Mouse (Mus musculus) common myeloid progenitor, adult 5-6 weeks (primary cell): Measurements from ENCODE around the gene Ccdc27. TPM values are rescaled to one million over a fixed set of nuclear protein-coding genes. Genes with fewer than 3 reads are reported as not detected.

ENCODE experiments used
- ATAC-seq: replicated peaks from 2 replicates; pipeline ENCODE4 v1.8.0; 2016; ENCODE audit warnings: low read depth, mild to moderate bottlenecking, moderate TSS enrichment, inconsistent platforms; ENCODE audit not compliant: poor library complexity, severe bottlenecking
- total RNA-seq: library from RNA; stranded (forward); fragments of 200-1000, 187-1606 nt; gene quantifications from 2 replicates; pipeline ENCODE4 v1.2.3, GENCODE M21; 2017

Ccdc27 gene
- not detected in 2 replicates for total RNA-seq

GRCm38 (mm10) chr4:154042577-154042976, at the start of gene Ccdc27:
Gene Ccdc27, minus strand, starts transcription at chr4:154042677.
- ATAC-seq, result no peak

DNA sequence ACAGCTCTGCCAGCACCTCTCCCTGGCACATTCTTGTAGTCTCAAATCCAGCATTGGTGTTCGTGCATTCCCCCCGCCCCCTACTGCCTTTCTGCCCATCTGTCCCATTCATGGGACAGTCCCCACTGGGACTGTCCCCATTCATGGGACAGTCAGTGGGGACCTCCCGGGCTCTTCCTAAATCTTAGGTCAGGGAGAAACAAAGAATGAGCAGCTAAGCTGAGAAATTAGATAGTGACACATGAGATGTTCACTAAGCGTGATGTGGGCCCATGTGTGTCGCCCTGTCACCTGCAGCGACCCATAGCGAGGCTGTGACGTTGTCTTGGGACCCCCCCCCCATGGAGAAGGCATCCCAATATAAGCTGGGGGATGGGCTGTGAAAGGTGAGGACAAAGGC, 48.9 kb upstream of the Ccdc27 start:
- ATAC-seq, result no peak

- no peak for ATAC-seq
Measured at GRCm38 (mm10) chr4:154089205-154089604, 46.7 kb upstream of the Ccdc27 start.

- ATAC-seq, result no peak
Measured at GRCm38 (mm10) chr4:154086436-154086835, 44.0 kb upstream of the Ccdc27 start.

DNA sequence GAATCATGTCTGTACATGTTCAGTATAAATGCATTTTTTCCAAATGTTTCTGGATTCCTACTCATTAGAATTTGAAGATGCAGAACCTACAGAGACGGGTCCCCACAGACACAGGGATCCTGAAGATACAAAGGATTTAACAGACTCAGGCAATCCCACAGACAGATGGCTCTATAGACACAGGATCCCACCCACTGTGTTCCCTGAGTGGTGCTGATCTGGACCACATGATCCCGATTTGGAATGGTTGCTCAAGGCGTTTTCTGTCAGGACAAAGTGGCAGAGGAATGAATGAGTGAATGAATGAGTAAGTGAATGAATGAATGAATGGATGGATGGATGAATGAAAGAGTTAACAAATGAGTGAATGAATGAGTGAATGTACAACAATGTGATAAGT, 43.4 kb upstream of the Ccdc27 start:
- ATAC-seq, result no peak

- no peak for ATAC-seq
Measured at GRCm38 (mm10) chr4:154081974-154082373, 39.5 kb upstream of the Ccdc27 start.

DNA sequence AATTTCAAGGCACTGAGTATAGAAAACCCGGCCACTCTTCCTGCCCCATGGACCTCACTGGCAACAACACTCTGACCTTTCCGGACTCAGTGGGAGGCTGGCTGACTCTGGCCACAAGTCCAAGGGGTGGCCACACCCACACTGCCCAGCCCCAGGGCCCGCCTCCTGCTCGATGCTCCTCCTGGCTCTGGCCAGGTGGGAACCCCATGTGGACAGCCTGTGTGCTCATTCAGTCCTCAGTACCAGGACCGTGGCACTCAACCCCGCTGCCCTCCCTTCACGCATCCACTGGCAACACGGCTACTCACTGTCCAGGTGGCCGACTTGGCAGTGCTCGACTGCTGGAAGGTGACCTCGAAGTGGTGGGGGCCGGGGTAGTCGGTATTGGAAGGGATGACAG, 38.5 kb upstream of the Ccdc27 start:
- no peak for ATAC-seq

DNA sequence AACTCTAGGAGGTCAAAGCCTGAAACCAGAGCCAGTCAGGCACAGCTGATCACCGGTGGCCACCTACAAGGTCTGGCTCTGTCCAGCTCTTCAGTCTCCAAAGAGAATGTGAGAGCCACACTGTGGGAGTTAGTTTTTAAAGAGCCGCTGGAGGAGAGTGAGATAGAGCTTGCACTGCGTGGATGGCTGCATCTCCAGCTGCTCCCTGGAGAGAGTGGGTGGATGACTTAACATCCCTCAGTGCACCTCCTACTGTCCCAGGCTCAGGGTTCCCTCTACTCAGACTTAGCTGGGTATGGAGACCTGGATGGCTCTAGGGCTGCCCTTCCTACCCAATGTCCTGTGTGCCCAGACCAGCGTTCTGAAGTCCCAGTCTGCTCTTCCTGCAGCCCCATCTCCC, 37.7 kb upstream of the Ccdc27 start:
- ATAC-seq, result no peak

- ATAC-seq, result no peak
Measured at GRCm38 (mm10) chr4:154071941-154072340, 29.5 kb upstream of the Ccdc27 start.

DNA sequence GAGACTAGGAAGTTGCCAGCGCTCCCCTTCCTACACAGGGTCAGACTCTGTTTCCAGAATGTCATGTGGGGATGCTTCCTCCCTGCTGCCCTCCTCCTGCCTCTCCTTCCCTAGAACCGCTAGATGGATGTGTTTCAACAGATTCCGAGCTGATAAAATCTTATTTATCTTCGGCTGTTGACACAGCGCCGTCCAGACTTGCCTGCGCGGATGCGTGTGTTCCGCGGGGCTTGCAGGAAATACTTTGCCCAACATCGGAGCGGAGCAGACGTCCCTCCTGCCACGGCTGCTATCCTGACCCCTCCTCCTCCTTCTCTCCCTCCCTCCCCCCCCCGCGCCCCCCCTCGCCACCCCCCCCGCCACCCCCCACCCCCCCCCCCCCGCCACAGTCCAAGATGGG, 29.0 kb upstream of the Ccdc27 start:
- no peak for ATAC-seq

GRCm38 (mm10) chr4:154070896-154071295, 28.4 kb upstream of the Ccdc27 start:
- peak; percentile 78 for ATAC-seq

DNA sequence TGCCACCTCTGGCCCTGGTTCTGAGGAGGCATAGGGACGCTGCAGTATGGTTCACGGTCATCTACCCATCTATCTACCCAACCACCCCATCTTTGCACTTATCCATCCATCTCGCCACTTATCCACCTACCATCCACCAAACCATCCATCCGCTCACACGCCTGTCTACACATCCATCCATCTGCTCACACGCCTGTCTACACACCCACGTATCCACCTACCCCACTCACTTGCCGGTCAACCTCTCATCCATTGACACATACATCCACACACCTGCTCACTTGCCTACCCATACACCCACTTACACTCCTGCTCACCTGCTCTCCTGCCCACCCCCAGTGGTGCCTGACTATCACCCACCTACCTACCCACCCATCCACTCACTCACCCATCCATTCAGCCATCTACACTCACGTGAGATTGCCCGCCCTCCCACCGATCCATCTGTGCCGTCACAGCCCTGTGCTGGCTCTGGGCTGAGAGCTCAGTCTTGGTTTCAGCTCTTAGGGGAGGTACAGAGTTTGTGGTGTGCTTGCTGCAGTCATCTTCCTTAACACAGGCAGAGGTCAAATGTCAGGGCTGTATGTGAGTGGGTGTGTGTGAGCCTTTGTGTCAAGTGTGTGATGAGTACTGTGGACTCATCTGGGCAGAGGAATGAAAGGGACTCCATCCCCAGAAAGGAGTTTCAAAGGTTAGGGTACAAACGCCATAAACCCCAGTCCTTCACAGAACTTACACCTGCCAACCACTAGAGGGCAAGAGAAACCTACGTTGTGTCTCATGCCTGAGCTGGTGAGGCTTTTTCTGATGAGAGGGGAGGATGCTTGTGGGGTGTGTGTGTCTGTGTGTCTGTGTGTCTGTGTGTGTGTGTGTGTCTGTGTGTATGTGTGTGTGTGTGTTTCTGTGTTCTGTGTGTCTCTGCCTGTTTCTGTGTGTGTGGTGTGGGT, 22.6 kb upstream of the Ccdc27 start:
- ATAC-seq, result peak; percentile 87

DNA sequence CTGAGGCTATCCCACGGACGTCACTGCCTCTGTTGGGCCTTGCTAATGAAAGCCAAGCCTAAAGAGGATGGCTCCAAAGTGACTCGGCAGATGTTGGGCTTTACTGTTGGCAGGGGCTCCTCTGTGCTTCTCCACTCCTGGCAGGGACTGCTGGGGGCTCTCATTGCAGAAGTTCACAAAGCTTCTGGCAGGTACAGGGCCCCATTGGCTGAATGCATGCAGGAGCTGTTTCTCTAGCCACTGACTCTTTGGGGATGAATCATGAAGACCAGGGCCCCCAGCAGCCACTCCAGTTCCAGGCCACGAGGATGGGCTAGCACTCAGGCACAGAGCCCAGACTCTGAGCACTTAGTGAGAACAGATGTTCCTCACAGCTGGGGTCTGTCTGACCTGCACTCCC, 15.2 kb upstream of the Ccdc27 start:
- no peak for ATAC-seq

DNA sequence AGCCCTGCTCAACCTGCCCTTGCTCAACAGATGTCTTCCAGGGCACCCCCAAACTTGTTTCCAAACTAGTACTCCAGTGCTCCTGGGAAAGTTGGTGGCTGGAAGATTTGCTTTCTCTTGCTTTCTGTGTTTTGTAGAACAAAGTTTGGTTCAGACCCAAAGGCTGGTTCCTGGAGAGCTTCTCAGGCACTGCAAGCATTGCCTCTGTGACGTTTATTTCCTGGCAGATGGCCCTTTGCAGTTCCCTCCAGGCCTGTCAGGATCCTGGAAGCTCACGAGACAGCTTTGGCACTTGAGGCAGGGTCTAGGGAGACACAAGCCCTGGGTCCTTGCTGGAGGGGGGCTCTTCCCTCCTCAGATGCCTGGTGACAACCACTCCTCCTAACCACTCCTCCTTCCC, 14.2 kb upstream of the Ccdc27 start:
- no peak for ATAC-seq

- ATAC-seq, result no peak
Measured at GRCm38 (mm10) chr4:154056046-154056445, 13.6 kb upstream of the Ccdc27 start.

DNA sequence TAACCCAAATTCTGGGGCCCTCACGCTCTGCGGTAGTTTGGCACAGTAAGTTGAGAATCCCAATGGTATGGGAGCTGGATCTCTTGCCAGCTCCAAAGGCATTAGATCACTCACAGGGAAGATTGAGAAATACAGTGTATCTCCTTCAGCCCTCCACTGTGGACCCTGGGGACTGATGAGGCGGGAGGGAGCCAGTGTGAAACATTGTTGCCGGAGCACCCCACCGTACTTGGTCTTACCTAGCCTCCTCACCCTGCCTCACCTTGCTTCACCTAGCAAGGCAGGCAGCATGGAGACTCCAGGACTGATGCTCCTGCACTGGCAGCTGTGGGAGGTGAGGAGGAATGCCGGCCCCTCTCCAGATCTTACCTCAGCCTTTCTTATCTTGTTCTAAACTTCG, 13.0 kb upstream of the Ccdc27 start:
- no peak for ATAC-seq

DNA sequence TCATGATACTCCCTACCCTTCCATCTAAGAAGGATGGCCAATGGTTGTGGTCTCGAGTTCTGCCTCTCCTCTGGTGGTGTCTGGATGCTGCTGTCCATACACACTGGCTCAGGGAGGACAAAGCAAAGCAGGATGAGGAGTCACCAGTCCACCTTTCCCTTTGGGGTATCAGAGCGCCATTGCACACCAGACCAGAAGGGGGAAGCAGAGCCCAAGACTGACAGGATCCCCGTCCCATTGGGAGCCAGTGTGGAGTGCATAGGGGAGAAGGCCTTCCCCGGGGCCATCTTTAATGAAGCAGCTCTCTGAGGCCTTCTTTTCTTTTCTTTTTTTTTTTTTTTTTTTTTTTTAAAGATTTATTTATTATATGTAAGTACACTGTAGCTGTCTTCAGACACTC, 10.6 kb upstream of the Ccdc27 start:
- ATAC-seq, result peak; percentile 62

- no peak for ATAC-seq
Measured at GRCm38 (mm10) chr4:154051401-154051800, 8.9 kb upstream of the Ccdc27 start.

- no peak for ATAC-seq
Measured at GRCm38 (mm10) chr4:154045837-154046236, 3.4 kb upstream of the Ccdc27 start.

- ATAC-seq, result no peak
Measured at GRCm38 (mm10) chr4:154037123-154037522, 5.4 kb downstream of the Ccdc27 start.

GRCm38 (mm10) chr4:154028646-154029045, 13.8 kb downstream of the Ccdc27 start:
- no peak for ATAC-seq

DNA sequence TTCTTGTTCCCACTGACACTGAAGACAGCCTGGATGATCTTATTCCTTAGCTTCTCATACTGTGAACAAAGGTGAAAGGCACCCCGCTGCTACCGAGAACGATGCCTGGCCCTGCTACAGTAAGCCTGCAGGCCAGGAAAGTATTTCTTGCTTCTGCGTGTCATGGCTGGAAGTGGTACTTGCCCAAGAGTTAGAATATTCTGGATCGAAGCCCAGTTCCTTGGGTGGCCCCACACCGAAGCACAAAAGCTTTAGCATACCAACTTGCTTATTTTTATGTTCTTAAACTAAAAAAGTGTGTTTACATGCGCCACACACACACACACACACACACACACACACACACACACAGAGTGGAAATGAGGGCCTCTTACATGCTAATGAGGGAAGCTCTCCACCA, 14.4 kb downstream of the Ccdc27 start:
- ATAC-seq, result no peak
